ENCODE assay signal across 19 mouse cellular contexts in the genomic region with DNA sequence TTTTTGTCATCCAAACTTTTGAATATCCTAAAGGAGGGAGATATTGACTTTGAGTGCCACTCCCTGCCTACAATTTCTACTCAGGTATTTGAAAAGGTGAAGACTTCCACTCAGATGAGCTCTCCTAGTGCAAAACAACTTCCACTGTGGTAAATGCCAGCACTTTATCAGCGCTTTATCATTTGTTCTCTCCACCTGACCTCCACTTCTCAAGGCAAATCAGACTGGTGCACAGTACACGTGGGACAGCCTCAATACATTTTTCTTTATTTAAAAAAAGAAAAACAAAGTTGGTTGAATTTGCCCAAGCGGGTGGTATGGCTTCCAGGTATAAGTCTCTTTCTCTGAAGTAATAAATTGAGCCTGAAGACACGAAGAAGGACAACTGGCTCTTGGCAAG.
DNase-seq lines count a peak whose midpoint lies in the region; ATAC-seq and TF ChIP-seq lines count a peak whose summit lies in the region.
"Had no signal": no experiment of that assay in that cellular context is flagged by ENCODE, and none has a peak within 500 bp of the region (broad histone marks: within the 10 kb centered on the region; RNA-seq: fewer than 3 reads in every experiment).

No protein-coding gene starts in this region.

- H3K4me1 ChIP-seq in kidney, postnatal 0 days (replicated peaks; ENCODE audit: insufficient read depth, low read length): peaks cover 10% of the 10 kb centered on the region; the same call in 1 of the 2 replicates
- peaks cover 8% of the 10 kb centered on the region for H3K4me1 ChIP-seq in ES-Bruce4 (ENCODE audit: control insufficient read depth, insufficient read depth, low read length)
- H3K4me1 ChIP-seq: liver, embryonic 15.5 days; neural tube, embryonic 15.5 days had no signal

- no peak for DNase-seq in kidney, postnatal 0 days (ENCODE audit: low spot score)
- DNase-seq in kidney, postnatal 10 days: no peak
- no peak for DNase-seq in embryo, embryonic 9.5 days (ENCODE audit: extremely low spot score)
- DNase-seq in neural tube, embryonic 10.5 days (ENCODE audit: extremely low spot score, low spot score): no peak
- DNase-seq: cerebellum, adult 18-20 months; cerebellum, postnatal 36 days; thymus, postnatal 14 days had no signal

- peak overlapping the region; percentile 15; the same call in 1 of the 2 replicates for H3K27ac ChIP-seq in kidney, postnatal 0 days
- peak overlapping the region; percentile 73 for H3K27ac ChIP-seq in ES-Bruce4 (ENCODE audit: insufficient read depth, low read length)
- H3K27ac ChIP-seq: embryonic facial prominence, embryonic 12.5 days; limb, embryonic 15.5 days; liver, embryonic 15.5 days; midbrain, embryonic 13.5 days; neural tube, embryonic 15.5 days had no signal

- H3K79me2 ChIP-seq in C2C12 (ENCODE audit: control insufficient read depth, insufficient read depth) (no peaks in the 10 kb centered on the region), myocyte (ENCODE audit: control insufficient read depth, insufficient read depth) (no peaks in the 10 kb centered on the region)

- no peak for TF ChIP-seq EP300 in ES-Bruce4 (IDR thresholded peaks at IDR 0.05; ENCODE audit: insufficient read depth, low read depth, low read length)

- H3K27me3 ChIP-seq in kidney, postnatal 0 days (ENCODE audit: insufficient read depth, low read length): no peaks in the 10 kb centered on the region
- H3K27me3 ChIP-seq in C2C12 (ENCODE audit: control insufficient read depth, insufficient read depth, insufficient read length) (no peaks in the 10 kb centered on the region), ES-Bruce4 (ENCODE audit: control insufficient read depth, insufficient read depth, low read length, poor library complexity, severe bottlenecking) (no peaks in the 10 kb centered on the region), myocyte (ENCODE audit: control insufficient read depth, insufficient read depth, insufficient read length) (no peaks in the 10 kb centered on the region)
- H3K27me3 ChIP-seq: embryonic facial prominence, embryonic 12.5 days; limb, embryonic 15.5 days; liver, embryonic 15.5 days; midbrain, embryonic 13.5 days; neural tube, embryonic 15.5 days had no signal

- H3K9me3 ChIP-seq in kidney, postnatal 0 days (replicated peaks; ENCODE audit: low read length): no peaks in the 10 kb centered on the region
- H3K9me3 ChIP-seq in ES-Bruce4 (replicated peaks; ENCODE audit: control insufficient read depth, insufficient read depth, low read length, poor library complexity, severe bottlenecking): no peaks in the 10 kb centered on the region
- H3K9me3 ChIP-seq: embryonic facial prominence, embryonic 12.5 days; G1E; limb, embryonic 15.5 days; liver, embryonic 15.5 days; midbrain, embryonic 13.5 days; neural tube, embryonic 15.5 days had no signal

- no peak overlapping the region for H3K4me2 ChIP-seq in kidney, postnatal 0 days (ENCODE audit: low read length)
- peak overlapping the region; percentile 72 for H3K4me2 ChIP-seq in myocyte (ENCODE audit: low read depth)
- H3K4me2 ChIP-seq: embryonic facial prominence, embryonic 12.5 days; limb, embryonic 15.5 days; liver, embryonic 15.5 days; midbrain, embryonic 13.5 days; neural tube, embryonic 15.5 days had no signal

- 63% methylated on average over 4 of the region's 4 CpGs for WGBS in kidney, postnatal 0 days

- H3K4me3 ChIP-seq in kidney, postnatal 0 days (replicated peaks; ENCODE audit: low read depth, low read length): no peak overlapping the region
- H3K4me3 ChIP-seq in C2C12 (ENCODE audit: insufficient read depth, poor library complexity, severe bottlenecking): no peak overlapping the region
- H3K4me3 ChIP-seq in ES-Bruce4 (ENCODE audit: low read depth, low read length): no peak overlapping the region
- no peak overlapping the region for H3K4me3 ChIP-seq in myocyte
- H3K4me3 ChIP-seq: embryonic facial prominence, embryonic 12.5 days; erythroblast, embryonic 14.5 days; limb, embryonic 15.5 days; liver, embryonic 15.5 days; midbrain, embryonic 13.5 days; neural tube, embryonic 15.5 days had no signal

- TF ChIP-seq POLR2A in ES-Bruce4 (IDR thresholded peaks at IDR 0.05; ENCODE audit: insufficient read depth, low read length): no peak
- no peak for TF ChIP-seq POLR2A in myocyte (IDR thresholded peaks at IDR 0.05; ENCODE audit: insufficient read length, low read depth)

- TF ChIP-seq CTCF in kidney, postnatal 0 days (IDR thresholded peaks at IDR 0.05; ENCODE audit: low read depth): no peak
- TF ChIP-seq CTCF in C2C12 (IDR thresholded peaks at IDR 0.05; ENCODE audit: control insufficient read depth, insufficient read depth, insufficient read length) (no peak), ES-Bruce4 (IDR thresholded peaks at IDR 0.05; ENCODE audit: low read depth, low read length) (no peak)

- no peak overlapping the region for H3K9ac ChIP-seq in kidney, postnatal 0 days (ENCODE audit: low read depth, low read length)
- H3K9ac ChIP-seq in ES-Bruce4 (ENCODE audit: low read depth, poor library complexity, severe bottlenecking): no peak overlapping the region
- H3K9ac ChIP-seq: embryonic facial prominence, embryonic 12.5 days; limb, embryonic 15.5 days; liver, embryonic 15.5 days; midbrain, embryonic 13.5 days; neural tube, embryonic 15.5 days had no signal

- H3K79me3 ChIP-seq in C2C12 (ENCODE audit: low read depth): no peaks in the 10 kb centered on the region

- H3K36me3 ChIP-seq in kidney, postnatal 0 days (ENCODE audit: insufficient read depth, low read length): no peaks in the 10 kb centered on the region
- H3K36me3 ChIP-seq in C2C12 (ENCODE audit: control insufficient read depth, insufficient read depth) (no peaks in the 10 kb centered on the region), ES-Bruce4 (ENCODE audit: control insufficient read depth, insufficient read depth, low read length, poor library complexity, severe bottlenecking) (no peaks in the 10 kb centered on the region), myocyte (ENCODE audit: control insufficient read depth, insufficient read depth) (no peaks in the 10 kb centered on the region)
- H3K36me3 ChIP-seq: embryonic facial prominence, embryonic 12.5 days; G1E; limb, embryonic 15.5 days; liver, embryonic 15.5 days; midbrain, embryonic 13.5 days; neural tube, embryonic 15.5 days had no signal

- ATAC-seq in kidney, postnatal 0 days (replicated peaks; ENCODE audit: low FRiP score, low read depth): no peak
- ATAC-seq: activated CD4-positive, CD25-positive, alpha-beta regulatory T cell, adult 4 months; forebrain, embryonic 14.5 days; midbrain, embryonic 13.5 days had no signal

- H3ac ChIP-seq in C2C12 (ENCODE audit: control insufficient read depth, insufficient read length, low read depth): peak overlapping the region; percentile 9
- H3ac ChIP-seq in myocyte (ENCODE audit: control insufficient read depth, insufficient read length): no peak overlapping the region

TF ChIP-seq in C2C12, 6 proteins besides CTCF, POLR2A, EP300 and RAD21:
- TF ChIP-seq USF1 (IDR thresholded peaks at IDR 0.05; ENCODE audit: low read depth) (no peak), FOSL1 (IDR thresholded peaks at IDR 0.05; ENCODE audit: insufficient read depth, low read length, poor library complexity, severe bottlenecking) (no peak), CEBPB (IDR thresholded peaks at IDR 0.05; ENCODE audit: low read depth) (no peak), MYOD1 (IDR thresholded peaks at IDR 0.05; ENCODE audit: control insufficient read depth, insufficient read length, low read depth) (no peak), MAX (IDR thresholded peaks at IDR 0.05) (no peak), MYOG (IDR thresholded peaks at IDR 0.05; ENCODE audit: control insufficient read depth, extremely low read depth, insufficient read length) (no peak)

TF ChIP-seq in myocyte, 11 proteins besides CTCF, POLR2A, EP300 and RAD21:
- TF ChIP-seq REST (IDR thresholded peaks at IDR 0.05; ENCODE audit: insufficient read depth, insufficient read length): no peak
- no peak for TF ChIP-seq USF1 (IDR thresholded peaks at IDR 0.05; ENCODE audit: low read depth)
- no peak for TF ChIP-seq E2F4 (IDR thresholded peaks at IDR 0.05; ENCODE audit: insufficient read depth)
- no peak for TF ChIP-seq MAX (IDR thresholded peaks at IDR 0.05; ENCODE audit: low read depth)
- no peak for TF ChIP-seq MYOG (IDR thresholded peaks at IDR 0.05; ENCODE audit: control insufficient read depth in 1 of 3, insufficient read depth in 1 of 3, insufficient read length in 2 of 3, low read depth in 2 of 3)
- TF ChIP-seq TCF3 (IDR thresholded peaks at IDR 0.05; ENCODE audit: insufficient read length, low read depth): no peak
- no peak for TF ChIP-seq MYOD1 (IDR thresholded peaks at IDR 0.05; ENCODE audit: control insufficient read depth in 1 of 3, insufficient read length in 2 of 3, low read depth in 2 of 3)
- TF ChIP-seq POLR2AphosphoS2 (IDR thresholded peaks at IDR 0.05; ENCODE audit: insufficient read length, low read depth): no peak
- no peak for TF ChIP-seq TCF12 (IDR thresholded peaks at IDR 0.05; ENCODE audit: insufficient read depth, poor library complexity, severe bottlenecking)
- TF ChIP-seq SRF (IDR thresholded peaks at IDR 0.05; ENCODE audit: control insufficient read depth, insufficient read length, low read depth): no peak
- TF ChIP-seq CEBPB (IDR thresholded peaks at IDR 0.05; ENCODE audit: insufficient read depth, poor library complexity, severe bottlenecking): no peak
